Mouse (Mus musculus): Measurements from ENCODE around the gene Siae.
A peak's percentile ranks its signal among the peaks of the same experiment; 100 is the strongest.

The Siae gene

GRCm38 (mm10) chr9:37670261-37670660 lies 114.8 kb downstream of the Siae start:
- DNase-seq (ENCODE audit: extremely low spot score, low read depth, low spot score) = no peak

- DNase-seq (ENCODE audit: extremely low spot score, low read depth, low spot score) = no peak
These were observed 119.8 kb downstream of the Siae start for GRCm38 (mm10) chr9:37675287-37675686.

GRCm38 (mm10) chr9:37681123-37681522 lies 125.6 kb downstream of the Siae start:
- DNase-seq (ENCODE audit: extremely low spot score, low read depth, low spot score) = no peak

GRCm38 (mm10) chr9:37687288-37687940 lies 131.9 kb downstream of the Siae start:
- DNase-seq (ENCODE audit: extremely low spot score, low read depth, low spot score) = no peak

GRCm38 (mm10) chr9:37687941-37688303 lies 132.4 kb downstream of the Siae start:
- no peak for DNase-seq (ENCODE audit: extremely low spot score, low read depth, low spot score)

- peak; percentile 18 for DNase-seq (ENCODE audit: extremely low spot score, low read depth, low spot score)
These were observed 134.6 kb downstream of the Siae start for GRCm38 (mm10) chr9:37689970-37690686.
